Mouse (Mus musculus) neural tube, embryonic 11.5 days (tissue): ENCODE results near the gene Rnf213. TPM values are rescaled to one million over a fixed set of nuclear protein-coding genes. Genes with fewer than 3 reads are reported as not detected.

ENCODE experiments used
- ATAC-seq: fragments of 200-750 bp; cut with Nextera tagmentation; 2 replicates; pipeline ENCODE4 v1.8.0; 2017; ENCODE audit warnings: moderate number of reproducible peaks, mild to moderate bottlenecking, moderate TSS enrichment, moderate library complexity; ENCODE audit not compliant: insufficient read depth, low FRiP score, low TSS enrichment
- DNase-seq: peaks from one replicate; pipeline ENCODE4 v3.0.0-alpha.2; 2015; ENCODE audit warnings: low spot score
- H3K27ac ChIP-seq: fragments of 300-500 bp; sonication (generic); 2 replicates; pipeline ENCODE4 v1.5.1; 2014; ENCODE audit warnings: low read depth, mild to moderate bottlenecking, low read length
- H3K27me3 ChIP-seq: fragments of 300-500 bp; sonication (generic); 2 replicates; pipeline ENCODE4 v1.6.1; 2014; ENCODE audit warnings: mild to moderate bottlenecking, low read length, mixed read lengths; ENCODE audit not compliant: control insufficient read depth, insufficient read depth
- H3K36me3 ChIP-seq: fragments of 300-500 bp; sonication (generic); 2 replicates; pipeline ENCODE4 v1.6.1; 2014; ENCODE audit warnings: mild to moderate bottlenecking, low read length, moderate library complexity, mixed read lengths; ENCODE audit not compliant: control insufficient read depth, insufficient read depth
- H3K4me1 ChIP-seq: fragments of 300-500 bp; sonication (generic); 2 replicates; pipeline ENCODE4 v1.6.1; 2014; ENCODE audit warnings: low read length, mixed read lengths; ENCODE audit not compliant: control insufficient read depth, insufficient read depth
- H3K4me2 ChIP-seq: fragments of 300-500 bp; sonication (generic); 2 replicates; pipeline ENCODE4 v1.6.1; 2014; ENCODE audit warnings: low read depth, mild to moderate bottlenecking, moderate library complexity
- H3K4me3 ChIP-seq: fragments of 300-500 bp; sonication (generic); 2 replicates; pipeline ENCODE4 v1.5.1; 2014; ENCODE audit warnings: low read depth, low read length
- H3K9ac ChIP-seq: fragments of 300-500 bp; sonication (generic); 2 replicates; pipeline ENCODE4 v1.6.1; 2014; ENCODE audit warnings: mild to moderate bottlenecking, low read length
- H3K9me3 ChIP-seq: fragments of 300-500 bp; sonication (generic); 2 replicates; pipeline ENCODE4 v1.6.1; 2016; ENCODE audit warnings: low read length; ENCODE audit not compliant: control insufficient read depth
- WGBS: fragments of 180-500 bp; shearing (Covaris S2); extraction: QIAGEN DNeasy Blood & Tissue Kit; methylation state at CpG from one replicate; pipeline ENCODE4 v1.1.7; 2014; 5-methylcytosine and 5-hydroxymethylcytosine counted together
- polyA plus RNA-seq: library from polyadenylated mRNA; unstranded; fragments of >200 nt; fragmentation: Nextera tagmentation; extraction: Ambion mirVana; gene quantifications from 2 replicates; pipeline ENCODE4 v1.2.1, GENCODE M21; 2014

Gene Rnf213
- polyA plus RNA-seq, 1 experiment from 2014 or later = 1.9 TPM

GRCm38 (mm10) chr11:119497451-119497850 is 104.6 kb downstream of the Rnf213 start:
- no peaks in the 10 kb centered on the region for H3K9me3 ChIP-seq
- no peak overlapping the region for H3K4me3 ChIP-seq
- peaks cover 6% of the 10 kb centered on the region for H3K4me1 ChIP-seq
- 73% methylated on average over 4 of the region's 4 CpGs for WGBS
- H3K4me2 ChIP-seq = no peak overlapping the region
- no peak for DNase-seq
- H3K27me3 ChIP-seq = no peaks in the 10 kb centered on the region
- H3K9ac ChIP-seq = no peak overlapping the region
- no peak overlapping the region for H3K27ac ChIP-seq
- H3K36me3 ChIP-seq = peaks cover 5% of the 10 kb centered on the region; the same call in 1 of the 2 replicates
- no peak for ATAC-seq

- ATAC-seq (no peak), DNase-seq (no peak)
- Histone ChIP-seq H3K9ac (no peak overlapping the region), H3K36me3 (peaks cover 6% of the 10 kb centered on the region; the same call in 1 of the 2 replicates), H3K27me3 (no peaks in the 10 kb centered on the region), H3K9me3 (no peaks in the 10 kb centered on the region), H3K4me3 (no peak overlapping the region), H3K4me1 (no peaks in the 10 kb centered on the region), H3K27ac (no peak overlapping the region), H3K4me2 (no peak overlapping the region)
- WGBS = 89% methylated on average over 4 of the region's 4 CpGs
Measured at GRCm38 (mm10) chr11:119499297-119499696, 106.4 kb downstream of the Rnf213 start.

- DNase-seq (no peak), ATAC-seq (no peak)
- no peak overlapping the region for H3K4me3 ChIP-seq
- no peak overlapping the region for H3K27ac ChIP-seq
- no peaks in the 10 kb centered on the region for H3K4me1 ChIP-seq
- H3K4me2 ChIP-seq = no peak overlapping the region
- peaks cover 6% of the 10 kb centered on the region; the same call in 1 of the 2 replicates for H3K36me3 ChIP-seq
- WGBS = 81% methylated on average over 2 of the region's 2 CpGs
- H3K9ac ChIP-seq = no peak overlapping the region
- H3K9me3 ChIP-seq = no peaks in the 10 kb centered on the region
- no peaks in the 10 kb centered on the region for H3K27me3 ChIP-seq
Measured at GRCm38 (mm10) chr11:119500011-119500410, 107.1 kb downstream of the Rnf213 start.

GRCm38 (mm10) chr11:119503675-119504074 is 110.8 kb downstream of the Rnf213 start:
- no peaks in the 10 kb centered on the region; the same call in 1 of the 2 replicates for H3K4me1 ChIP-seq
- H3K9ac ChIP-seq = no peak overlapping the region
- no peaks in the 10 kb centered on the region for H3K9me3 ChIP-seq
- H3K27me3 ChIP-seq = no peaks in the 10 kb centered on the region
- ATAC-seq (peak; percentile 61), DNase-seq (peak; percentile 82)
- no peak overlapping the region for H3K4me2 ChIP-seq
- peaks cover 6% of the 10 kb centered on the region; the same call in 1 of the 2 replicates for H3K36me3 ChIP-seq
- H3K27ac ChIP-seq = no peak overlapping the region
- H3K4me3 ChIP-seq = no peak overlapping the region

DNA sequence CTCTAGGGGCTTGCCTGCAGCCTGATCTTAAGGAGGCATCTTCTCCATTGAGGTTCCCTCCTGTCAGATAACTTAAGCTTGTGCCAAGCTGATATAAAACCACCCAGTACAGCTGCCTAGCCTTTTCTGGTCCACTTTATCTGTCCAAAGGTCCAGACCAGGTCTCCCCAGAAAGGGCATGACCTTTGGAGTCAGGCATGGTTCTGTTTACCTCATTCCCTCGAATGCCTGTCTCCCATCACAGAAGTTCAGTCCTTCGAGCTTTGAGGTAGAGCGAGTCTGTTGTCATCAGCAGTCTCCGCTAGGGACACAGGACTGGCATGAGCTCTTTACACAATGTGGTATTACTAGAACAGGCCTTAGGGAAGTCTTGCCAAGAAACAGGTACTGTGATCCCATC is 113.5 kb downstream of the Rnf213 start:
- peaks cover 12% of the 10 kb centered on the region; the same call in 1 of the 2 replicates for H3K4me1 ChIP-seq
- DNase-seq (no peak), ATAC-seq (no peak)
- H3K4me3 ChIP-seq = no peak overlapping the region
- H3K27ac ChIP-seq = no peak overlapping the region
- WGBS = 91% methylated on average over 4 of the region's 4 CpGs
- peaks cover 4% of the 10 kb centered on the region; the same call in 1 of the 2 replicates for H3K36me3 ChIP-seq
- H3K27me3 ChIP-seq = no peaks in the 10 kb centered on the region
- H3K9me3 ChIP-seq = no peaks in the 10 kb centered on the region
- H3K4me2 ChIP-seq = no peak overlapping the region
- no peak overlapping the region for H3K9ac ChIP-seq

GRCm38 (mm10) chr11:119507772-119508171 is 114.9 kb downstream of the Rnf213 start:
- 90% methylated on average over 8 of the region's 8 CpGs for WGBS
- Histone ChIP-seq H3K4me2 (no peak overlapping the region), H3K4me3 (no peak overlapping the region), H3K4me1 (peaks cover 13% of the 10 kb centered on the region; the same call in 1 of the 2 replicates), H3K9me3 (no peaks in the 10 kb centered on the region), H3K9ac (no peak overlapping the region), H3K36me3 (no peaks in the 10 kb centered on the region; the same call in 1 of the 2 replicates), H3K27ac (no peak overlapping the region), H3K27me3 (no peaks in the 10 kb centered on the region)
- DNase-seq = no peak
- ATAC-seq = no peak

- Histone ChIP-seq H3K4me1 (peaks cover 16% of the 10 kb centered on the region; the same call in 1 of the 2 replicates), H3K4me2 (no peak overlapping the region; the same call in 1 of the 2 replicates), H3K27ac (peak overlapping the region; percentile 69; the same call in 1 of the 2 replicates), H3K27me3 (no peaks in the 10 kb centered on the region), H3K9ac (no peak overlapping the region), H3K36me3 (no peaks in the 10 kb centered on the region; the same call in 1 of the 2 replicates), H3K4me3 (no peak overlapping the region), H3K9me3 (no peaks in the 10 kb centered on the region)
- peak; percentile 67 for ATAC-seq
- WGBS = 45% methylated on average over 5 of the region's 5 CpGs
- peak; percentile 63 for DNase-seq
Measured at GRCm38 (mm10) chr11:119509165-119509776, 116.4 kb downstream of the Rnf213 start.

DNA sequence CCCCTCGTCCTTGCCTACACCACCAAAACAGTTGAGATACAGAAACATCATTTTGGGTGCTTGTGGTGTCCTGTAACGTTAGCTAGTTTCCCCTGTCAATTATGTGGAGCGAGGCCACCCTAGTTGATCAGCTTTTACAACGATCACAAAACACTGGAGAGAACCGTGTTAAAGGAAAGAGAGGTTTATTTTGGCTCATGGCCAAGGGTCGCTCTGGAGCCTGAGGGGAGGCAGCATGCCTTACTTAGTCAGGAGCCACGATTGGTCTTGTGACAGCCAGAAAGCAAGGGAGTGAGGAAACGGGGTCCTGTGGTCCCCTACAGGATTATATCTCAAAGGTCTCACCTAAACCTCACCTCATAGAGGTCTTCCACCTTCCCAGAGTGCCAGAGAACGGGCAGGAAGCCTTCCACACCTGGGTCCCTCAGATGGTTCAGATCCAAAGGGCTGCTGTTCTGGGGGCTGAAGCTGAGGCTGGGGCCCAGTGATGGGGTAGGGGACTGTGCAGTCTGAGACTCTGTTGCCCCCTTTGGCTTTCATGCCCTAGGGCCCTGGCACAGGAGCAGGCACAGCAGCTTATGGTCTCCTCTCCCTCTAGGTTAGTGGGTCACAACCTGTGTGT is 120.2 kb downstream of the Rnf213 start:
- Histone ChIP-seq H3K9me3 (no peaks in the 10 kb centered on the region), H3K4me2 (no peak overlapping the region), H3K9ac (no peak overlapping the region), H3K27me3 (0 out of 2 replicates have a peak, but pooled peaks cover 3% of the 10 kb centered on the region), H3K36me3 (no peaks in the 10 kb centered on the region), H3K4me1 (peaks cover 20% of the 10 kb centered on the region; the same call in 1 of the 2 replicates), H3K4me3 (no peak overlapping the region), H3K27ac (no peak overlapping the region)
- DNase-seq (no peak), ATAC-seq (no peak)
- 54% methylated on average over 9 of the region's 9 CpGs for WGBS
